8 mouse cellular contexts compared by ENCODE assay signal in the genomic region with DNA sequence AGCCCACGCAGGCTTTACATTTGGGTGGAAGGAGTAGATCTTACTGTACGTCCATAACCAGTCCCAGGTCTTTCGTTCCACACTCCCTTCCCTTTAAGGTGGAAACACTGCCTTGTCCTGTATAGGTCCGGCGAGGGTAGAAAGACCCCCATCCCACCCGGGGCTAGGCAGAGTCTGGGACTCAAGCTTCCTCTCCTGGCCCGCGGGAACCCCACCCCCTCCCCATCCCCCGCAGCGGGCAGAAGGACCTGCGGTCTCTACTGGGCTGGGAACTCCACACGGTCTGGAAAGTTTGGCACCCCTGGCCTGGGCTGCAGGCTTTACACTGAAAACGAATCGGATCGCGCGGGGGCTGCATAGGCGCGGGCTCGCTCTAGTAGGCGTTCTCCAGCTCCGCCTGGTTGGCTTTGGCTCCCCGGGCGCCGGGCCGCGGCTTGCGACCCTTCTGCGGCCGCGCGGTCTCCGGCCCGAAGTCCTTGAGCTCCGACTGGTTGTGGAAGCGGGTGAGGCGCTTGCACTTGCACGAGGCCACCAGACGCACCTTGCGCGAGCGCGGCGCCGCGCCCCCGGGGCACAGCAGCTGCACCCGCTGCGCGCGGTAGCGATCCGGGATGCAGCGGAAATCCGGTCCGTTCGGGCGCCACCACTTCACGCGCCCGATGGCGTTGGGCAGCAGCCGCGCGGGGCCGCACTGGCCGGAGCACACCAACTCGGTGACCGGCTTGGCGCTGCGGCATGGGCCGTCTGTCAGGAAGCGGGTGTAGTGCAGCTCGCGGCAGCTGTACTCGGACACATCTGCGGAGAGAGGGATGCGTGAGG. TPM values are rescaled to one million over a fixed set of nuclear protein-coding genes. Genes with fewer than 3 reads are reported as not detected.
DNase-seq lines count a peak whose midpoint lies in the region; ATAC-seq and TF ChIP-seq lines count a peak whose summit lies in the region.

No protein-coding gene starts in this region.

- H3K27ac ChIP-seq in heart, postnatal 0 days (ENCODE audit: low read depth): peak overlapping the region; percentile 54
- H3K27ac ChIP-seq in liver, embryonic 13.5 days: no peak overlapping the region
- no peak overlapping the region for H3K27ac ChIP-seq in small intestine, adult 2 months (ENCODE audit: insufficient read depth, low read depth, low read length)

- peak overlapping the region; percentile 65 for H3K4me3 ChIP-seq in heart, postnatal 0 days (ENCODE audit: low read depth, low read length)
- peak overlapping the region; percentile 43 for H3K4me3 ChIP-seq in liver, embryonic 13.5 days (replicated peaks)
- peak overlapping the region; percentile 48 for H3K4me3 ChIP-seq in small intestine, adult 2 months (ENCODE audit: low read depth, low read length)

- H3K4me1 ChIP-seq in heart, postnatal 0 days (ENCODE audit: control insufficient read depth, insufficient read depth): peaks cover 18% of the 10 kb centered on the region
- H3K4me1 ChIP-seq in liver, embryonic 13.5 days (replicated peaks): peaks cover 4% of the 10 kb centered on the region
- 0 out of 2 replicates have a peak, but pooled peaks cover 3% of the 10 kb centered on the region for H3K4me1 ChIP-seq in small intestine, adult 2 months (ENCODE audit: control insufficient read depth, insufficient read depth, insufficient read length, low read length)

- no peak for ATAC-seq in CD4-positive, CD25-positive, alpha-beta regulatory T cell, adult 4 months
- ATAC-seq in heart, postnatal 0 days (ENCODE audit: insufficient read depth, low read depth): peak; percentile 31
- no peak for ATAC-seq in liver, embryonic 13.5 days (ENCODE audit: low read depth)

- H3K9ac ChIP-seq in heart, postnatal 0 days (replicated peaks; ENCODE audit: low read depth, low read length): peak overlapping the region; percentile 58
- peak overlapping the region; percentile 38 for H3K9ac ChIP-seq in liver, embryonic 13.5 days

- H3K9me3 ChIP-seq in heart, postnatal 0 days (replicated peaks; ENCODE audit: control insufficient read depth, low read length): no peaks in the 10 kb centered on the region
- no peaks in the 10 kb centered on the region for H3K9me3 ChIP-seq in liver, embryonic 13.5 days (replicated peaks)

- no peak for TF ChIP-seq POLR2A in small intestine, adult 2 months (IDR thresholded peaks at IDR 0.05; ENCODE audit: low read depth, low read length)

- TF ChIP-seq CTCF in heart, postnatal 0 days (IDR thresholded peaks at IDR 0.05; ENCODE audit: low read depth): no peak
- TF ChIP-seq CTCF in small intestine, adult 2 months (IDR thresholded peaks at IDR 0.05; ENCODE audit: extremely low read depth, insufficient read length, insufficient replicate concordance, low read depth, low read length): no peak

- H3K36me3 ChIP-seq in heart, postnatal 0 days (replicated peaks; ENCODE audit: control insufficient read depth, insufficient read depth, low read length): no peaks in the 10 kb centered on the region
- H3K36me3 ChIP-seq in liver, embryonic 13.5 days: no peaks in the 10 kb centered on the region
- H3K36me3 ChIP-seq in small intestine, adult 2 months (ENCODE audit: control insufficient read depth, insufficient read depth, low read length): no peaks in the 10 kb centered on the region

- WGBS in heart, postnatal 0 days: 1% methylated on average over 77 of the region's 78 CpGs
- under 1% methylated on average over 78 of the region's 78 CpGs for WGBS in liver, embryonic 13.5 days (ENCODE audit: insufficient replicate concordance)
- WGBS in small intestine, adult 2 months: under 1% methylated on average over 78 of the region's 78 CpGs

- peaks cover 71% of the 10 kb centered on the region for H3K27me3 ChIP-seq in heart, postnatal 0 days (ENCODE audit: control insufficient read depth, insufficient read depth, low read length)
- peaks cover 95% of the 10 kb centered on the region for H3K27me3 ChIP-seq in liver, embryonic 13.5 days
- peaks cover 39% of the 10 kb centered on the region for H3K27me3 ChIP-seq in small intestine, adult 2 months (ENCODE audit: control insufficient read depth, insufficient read depth, low read length)

- DNase-seq in CD4-positive, CD25-positive, alpha-beta regulatory T cell, adult 2 months (ENCODE audit: low read depth, low spot score): peak; percentile 6
- peak; percentile 51 for DNase-seq in right cerebral cortex, postnatal 4 days
- DNase-seq in right cerebral cortex, postnatal 36 days (ENCODE audit: low spot score in 2 of 2): no peak
- no peak for DNase-seq in heart, postnatal 0 days (ENCODE audit: low spot score)
- no peak for DNase-seq in liver, embryonic 13.5 days
- DNase-seq in frontal cortex, postnatal 10 days (ENCODE audit: low spot score in 2 of 2): no peak

- peak overlapping the region; percentile 94 for H3K4me2 ChIP-seq in heart, postnatal 0 days (ENCODE audit: low read depth, low read length)
- peak overlapping the region; percentile 62 for H3K4me2 ChIP-seq in liver, embryonic 13.5 days

- no peak for TF ChIP-seq EP300 in heart, postnatal 0 days (IDR thresholded peaks at IDR 0.05; ENCODE audit: low read depth)

RNA-seq across cellular contexts. Expression of a gene that starts 3.1 kb away (rescaled TPM):
- not detected for polyA plus RNA-seq in CD4-positive, CD25-positive, alpha-beta regulatory T cell, adult 4 months (2017; shearing (Covaris generic))
- 6.5 and 21.2 TPM in 2 replicates for total RNA-seq in heart, postnatal 0 days (2014; rRNA removed; ENCODE audit: low replicate concordance)
- polyA plus RNA-seq in heart, postnatal 0 days (2015; fragmentation: Nextera tagmentation; extraction: Ambion mirVana): 2.7 and 2.8 TPM in 2 replicates
- 0.06 TPM in 1 of 2 replicates, not detected in the other for polyA plus RNA-seq in liver, embryonic 13.5 days (2015; fragmentation: Nextera tagmentation; extraction: Ambion mirVana)
- not detected in 2 replicates for polyA plus RNA-seq in small intestine, adult 2 months (2012; rRNA removed)

RNA-seq across cellular contexts. Expression of a gene that starts 20.4 kb away (rescaled TPM):
- not detected for polyA plus RNA-seq in CD4-positive, CD25-positive, alpha-beta regulatory T cell, adult 4 months (2017; shearing (Covaris generic))
- total RNA-seq in heart, postnatal 0 days (2014; rRNA removed; ENCODE audit: low replicate concordance): not detected in 2 replicates
- not detected in 2 replicates for polyA plus RNA-seq in heart, postnatal 0 days (2015; fragmentation: Nextera tagmentation; extraction: Ambion mirVana)
- polyA plus RNA-seq in liver, embryonic 13.5 days (2015; fragmentation: Nextera tagmentation; extraction: Ambion mirVana): not detected in 2 replicates
- polyA plus RNA-seq in small intestine, adult 2 months (2012; rRNA removed): not detected in 2 replicates

RNA-seq across cellular contexts. Expression of a gene that starts 23.1 kb away (rescaled TPM):
- polyA plus RNA-seq in CD4-positive, CD25-positive, alpha-beta regulatory T cell, adult 4 months (2017; shearing (Covaris generic)): 1 to 10 TPM; 1.6 to 1.7 TPM
- total RNA-seq in heart, postnatal 0 days (2014; rRNA removed; ENCODE audit: low replicate concordance): 106 and 118 TPM in 2 replicates
- 67.9 and 75.7 TPM in 2 replicates for polyA plus RNA-seq in heart, postnatal 0 days (2015; fragmentation: Nextera tagmentation; extraction: Ambion mirVana)
- 9.8 and 11.2 TPM in 2 replicates for polyA plus RNA-seq in liver, embryonic 13.5 days (2015; fragmentation: Nextera tagmentation; extraction: Ambion mirVana)
- 27.9 and 28.0 TPM in 2 replicates for polyA plus RNA-seq in small intestine, adult 2 months (2012; rRNA removed)

Comparison
In these comparisons a context has a peak if more than half of its experiments do, and no peak if none do; other contexts are left out.
1. DNase-seq: peak in CD4-positive, CD25-positive, alpha-beta regulatory T cell, adult 2 months (single experiment) and right cerebral cortex, postnatal 4 days (single experiment); none in right cerebral cortex, postnatal 36 days (0 of 2), heart, postnatal 0 days (single experiment), liver, embryonic 13.5 days (single experiment) and frontal cortex, postnatal 10 days (0 of 2).
2. Peak in every context shown above with its lines, with median percentiles within 50 percentile points of each other: H3K4me3 ChIP-seq.